Mouse (Mus musculus) lung, postnatal 14 days (tissue): Measurements from ENCODE around the gene Pdss2.
A peak's percentile ranks its signal among the peaks of the same experiment; 100 is the strongest.

Experiments used
- DNase-seq: peaks from one replicate; pipeline ENCODE4 v3.0.0; 2021

Gene Pdss2

DNA sequence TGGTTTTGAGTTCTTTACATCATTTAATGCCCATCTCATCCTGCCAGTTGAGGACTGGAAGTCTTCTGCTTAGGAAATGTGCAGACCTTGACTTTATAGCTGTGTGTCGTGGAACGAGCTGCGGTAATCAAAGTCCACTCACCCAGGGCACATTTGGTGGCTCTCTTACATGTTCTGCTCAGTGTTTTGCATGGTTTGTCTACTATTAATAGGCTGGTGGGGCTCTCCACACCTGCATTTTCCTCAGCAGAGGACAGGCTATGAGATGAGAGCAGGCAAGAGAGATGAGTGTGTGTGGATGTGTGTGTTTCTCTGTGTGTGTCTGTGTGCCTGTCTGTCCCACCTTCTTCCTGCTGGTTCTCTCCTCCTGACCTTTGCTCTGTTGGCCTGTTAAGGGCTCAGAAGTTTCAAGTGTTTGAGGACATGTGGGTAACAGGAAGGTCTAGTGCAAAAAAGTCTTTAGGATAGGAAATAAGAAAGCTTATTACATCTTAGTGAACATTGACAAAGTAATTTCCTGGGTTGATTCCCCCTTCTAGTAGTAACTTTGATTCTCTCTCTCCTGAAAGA, 266.2 kb downstream of the Pdss2 start:
- DNase-seq = no peak

DNA sequence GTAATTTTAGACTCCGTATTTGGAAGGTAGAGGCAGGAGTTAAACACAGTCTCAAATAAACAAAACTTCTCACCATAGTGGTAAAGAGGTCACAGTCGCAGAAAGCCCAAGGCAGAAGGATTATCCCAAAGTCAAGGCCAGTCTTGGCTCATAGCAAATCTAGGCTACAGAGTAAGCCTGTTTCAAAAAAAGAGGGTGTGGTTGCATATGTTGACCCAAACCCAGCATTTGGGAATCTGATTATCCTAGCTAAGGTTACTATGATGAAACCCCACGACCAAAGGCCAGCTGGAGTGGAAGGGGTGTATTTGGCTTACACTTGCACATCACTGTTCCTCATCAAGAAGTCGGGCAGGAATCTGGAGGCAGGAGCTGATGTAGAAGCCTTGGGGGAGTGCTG, 267.0 kb downstream of the Pdss2 start:
- no peak for DNase-seq

DNA sequence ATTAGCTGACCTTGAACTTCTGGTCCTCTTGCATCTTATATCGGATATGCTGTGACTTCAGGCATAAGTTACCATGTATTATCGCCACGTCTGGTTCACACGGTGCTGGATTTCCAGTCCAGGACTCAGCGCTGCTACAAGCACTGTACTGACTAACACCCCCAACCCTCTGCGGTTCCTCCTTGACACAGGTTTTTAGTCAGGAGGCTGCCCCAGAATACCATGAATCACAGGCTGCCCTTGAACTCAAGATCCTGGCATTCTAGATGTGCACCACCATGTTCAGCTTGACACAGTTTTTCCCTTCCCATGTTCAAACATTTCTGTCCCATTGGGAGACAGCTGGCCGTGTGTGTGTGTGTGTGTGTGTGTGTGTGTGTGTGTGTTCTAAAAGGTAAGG, 267.9 kb downstream of the Pdss2 start:
- no peak for DNase-seq

DNA sequence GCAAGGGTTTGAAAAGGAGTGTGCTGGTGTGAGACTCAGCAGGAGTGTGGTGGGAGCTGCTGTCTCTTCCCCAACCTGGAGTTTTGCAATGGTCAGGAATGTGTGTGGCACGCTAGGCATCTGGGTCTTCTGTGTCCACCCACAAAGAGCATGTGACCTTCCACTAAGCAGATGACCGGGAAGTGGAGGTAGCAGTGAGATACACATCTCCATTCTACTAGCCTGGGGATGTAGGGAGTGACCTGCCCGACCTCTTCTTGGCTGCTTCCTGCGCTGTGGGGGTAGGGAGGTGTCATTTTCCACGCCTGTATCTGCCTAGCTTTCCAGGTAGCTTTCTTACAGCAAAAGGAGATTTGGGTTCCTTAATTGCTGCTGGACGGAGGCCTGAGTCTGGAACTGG, 268.3 kb downstream of the Pdss2 start:
- DNase-seq = peak; percentile 12

DNA sequence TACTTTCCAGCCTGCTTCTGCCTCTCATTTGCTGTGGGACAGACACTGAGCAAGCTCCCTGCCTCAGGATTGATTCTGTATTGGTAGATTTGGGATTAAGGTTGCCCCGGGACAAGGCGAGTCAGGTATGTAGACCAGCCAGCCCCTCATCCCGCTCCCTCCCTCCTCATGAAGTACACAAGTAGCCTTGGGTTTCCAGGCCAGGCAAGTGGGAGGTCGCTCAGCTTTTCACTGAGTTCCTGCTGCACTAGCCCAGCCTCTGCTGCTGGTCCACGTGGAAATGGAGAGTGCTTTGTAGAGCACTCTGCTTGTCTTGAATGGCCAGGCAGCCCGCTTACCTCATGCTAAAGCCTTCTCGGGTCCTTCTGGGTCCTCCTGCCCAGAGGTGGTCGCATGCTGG, 268.7 kb downstream of the Pdss2 start:
- peak; percentile 4 for DNase-seq

DNA sequence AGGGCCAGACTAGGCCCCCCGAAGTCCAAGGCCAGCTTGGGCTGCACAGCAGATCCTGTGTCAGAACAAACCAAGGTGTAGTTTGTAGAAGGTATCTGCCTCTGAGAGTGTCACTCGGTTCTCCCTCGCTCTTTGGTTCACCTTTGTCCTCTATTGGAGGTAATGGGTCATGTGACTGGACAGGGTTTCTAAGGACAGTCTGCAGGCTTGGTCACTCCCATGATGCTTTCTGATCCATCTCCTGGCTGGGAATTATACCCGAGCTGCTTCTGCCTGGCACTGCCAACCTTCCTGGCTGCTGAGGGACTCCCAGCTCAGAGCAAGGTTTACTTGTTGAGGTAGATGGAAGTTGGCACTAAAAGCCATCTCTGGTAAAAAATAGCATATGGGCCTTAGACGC, 269.6 kb downstream of the Pdss2 start:
- no peak for DNase-seq

DNA sequence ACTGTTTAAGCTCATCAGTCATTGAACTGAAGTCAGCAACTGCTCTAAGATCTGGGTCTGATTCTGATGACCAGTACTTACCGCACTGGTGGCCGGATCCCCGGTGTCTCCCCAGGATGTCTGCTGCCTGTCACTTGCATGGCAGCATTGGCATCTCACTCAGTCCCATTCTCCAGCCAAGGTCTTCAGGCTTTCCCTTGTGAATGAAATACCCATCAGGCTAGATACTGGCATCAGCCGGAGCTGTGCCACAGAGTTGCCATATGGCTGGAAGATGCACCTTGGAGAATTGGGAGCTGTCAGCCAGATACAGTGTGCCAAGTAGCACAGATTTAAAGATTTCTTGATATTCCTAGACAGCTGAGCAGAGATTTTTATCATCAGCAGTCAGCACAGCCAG, 281.3 kb downstream of the Pdss2 start:
- DNase-seq = no peak

DNA sequence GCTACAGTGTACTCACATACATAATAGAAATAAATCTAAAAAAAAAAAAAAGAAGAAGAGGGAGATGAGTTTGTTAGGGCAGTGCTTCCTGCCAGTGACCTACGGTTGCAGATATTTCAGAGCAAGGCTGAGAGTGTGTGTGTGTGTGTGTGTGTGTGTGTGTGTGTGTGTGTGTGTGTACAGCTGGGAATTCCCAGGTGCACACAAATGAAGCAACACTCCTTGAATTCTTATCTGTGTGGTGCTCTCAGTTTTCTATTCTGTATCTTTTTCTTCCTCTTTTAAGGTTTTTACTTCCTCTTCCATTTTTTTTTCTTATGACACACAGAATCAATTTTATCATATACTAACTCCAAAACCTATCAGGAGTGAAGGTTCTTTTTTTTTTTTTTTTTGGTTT, 283.0 kb downstream of the Pdss2 start:
- DNase-seq = no peak

DNA sequence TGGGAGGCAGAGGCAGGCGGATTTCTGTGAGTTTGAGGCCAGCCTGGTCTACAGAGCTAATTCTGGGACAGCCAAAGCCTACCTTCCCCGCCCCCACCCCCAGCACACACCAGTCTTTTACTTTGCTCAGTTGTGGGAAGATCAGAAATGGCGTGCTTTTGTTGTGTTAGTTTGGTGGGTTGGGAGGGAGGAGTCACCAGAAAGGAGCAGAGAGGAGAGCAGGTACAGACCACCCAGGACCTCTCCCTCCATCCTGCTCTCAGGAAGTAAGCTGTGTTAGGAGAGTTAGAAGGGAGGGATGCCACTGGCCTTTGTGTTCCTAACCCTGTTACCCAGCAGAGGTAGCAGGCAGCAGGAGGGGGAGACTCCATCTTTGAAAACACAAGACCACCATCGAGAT, 285.8 kb downstream of the Pdss2 start:
- DNase-seq = no peak

DNA sequence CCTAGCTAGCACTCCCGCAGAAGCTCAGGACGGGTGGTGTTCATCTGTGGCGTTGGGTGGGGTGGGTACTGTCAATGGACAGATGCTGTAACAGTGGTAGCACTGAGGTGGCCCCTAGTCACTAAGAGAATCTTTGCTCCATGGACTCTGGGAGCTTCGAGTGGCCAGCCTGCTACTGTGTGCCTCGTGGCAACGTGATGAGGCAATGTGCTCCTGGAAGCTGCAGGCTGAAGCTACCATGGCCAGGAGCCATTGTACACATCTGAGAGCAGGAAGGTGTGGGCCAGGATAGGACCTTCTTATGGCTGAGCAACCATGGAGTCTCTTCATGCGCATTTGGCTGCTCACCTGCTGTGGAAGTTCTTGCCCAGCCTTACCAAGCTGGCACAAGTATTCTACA, 287.9 kb downstream of the Pdss2 start:
- DNase-seq = no peak

DNA sequence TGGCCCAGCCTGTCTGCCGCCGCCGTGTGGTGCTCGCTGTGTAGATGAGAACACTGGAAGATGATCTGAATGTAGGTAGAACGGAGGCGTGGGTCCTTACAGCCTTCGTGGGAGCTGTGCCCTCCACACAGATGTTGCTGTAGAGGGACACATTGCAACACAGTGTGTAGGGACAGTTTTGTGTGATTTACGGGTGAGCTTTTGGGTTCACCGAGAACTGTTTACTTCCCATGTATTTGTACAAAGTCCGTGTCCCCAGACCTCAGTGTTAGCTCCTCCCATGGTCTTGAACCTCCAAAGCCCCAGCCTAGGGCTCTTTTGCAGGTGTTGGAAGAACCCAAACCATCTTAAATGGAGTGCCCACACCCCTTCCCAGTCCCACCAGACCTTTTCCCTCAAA, 291.7 kb downstream of the Pdss2 start:
- DNase-seq = no peak
